Mouse (Mus musculus): ENCODE measurements around the gene Ap1s3. TPM values are rescaled to one million over a fixed set of nuclear protein-coding genes. Genes with fewer than 3 reads are reported as not detected.

The Ap1s3 gene
- total and polyA plus RNA-seq, 2 experiments: 0.92 to 2.3 TPM

DNA sequence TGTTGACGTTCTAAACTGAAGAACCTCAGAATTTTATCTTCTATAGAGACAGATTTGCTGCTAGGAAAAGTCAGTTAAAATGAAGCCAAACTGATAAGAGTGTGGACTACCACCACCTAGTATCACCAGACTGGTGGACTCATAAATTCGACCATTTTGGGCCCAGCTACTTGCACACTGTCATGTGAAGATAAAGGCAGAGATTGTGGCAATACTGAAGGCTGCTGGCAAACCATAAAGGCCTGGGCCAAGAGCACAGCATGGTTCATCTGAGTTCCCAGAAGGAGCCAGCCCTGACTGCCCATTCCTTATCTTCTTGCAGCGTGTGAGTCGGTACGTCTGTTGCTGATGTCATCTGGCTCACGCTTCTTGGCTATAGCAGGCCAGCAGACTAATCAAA lies 30.4 kb downstream of the Ap1s3 start:
- H3K79me2 ChIP-seq (ENCODE audit: control insufficient read depth, insufficient read depth, low read length): no peaks in the 10 kb centered on the region
- TF ChIP-seq CTCF (IDR thresholded peaks at IDR 0.05; ENCODE audit: low read depth, low read length) (no peak), POLR2A (IDR thresholded peaks at IDR 0.05; ENCODE audit: extremely low read depth, insufficient read depth, low read length) (no peak)
- no peak overlapping the region for H3K9ac ChIP-seq (ENCODE audit: low read depth, low read length)
- no peaks in the 10 kb centered on the region for H3K4me1 ChIP-seq (ENCODE audit: control insufficient read depth, insufficient read depth, low read length)
- no peaks in the 10 kb centered on the region for H3K36me3 ChIP-seq (ENCODE audit: control insufficient read depth, insufficient read depth, low read length)
- no peak overlapping the region for H3K27ac ChIP-seq (replicated peaks; ENCODE audit: insufficient read depth, low read depth, low read length)
- WGBS: 69% methylated on average over 6 of the region's 6 CpGs
- no peak overlapping the region for H3K4me3 ChIP-seq (ENCODE audit: insufficient read depth, low read depth, low read length)
- no peak for DNase-seq (ENCODE audit: extremely low read depth, low read depth, low spot score)
- H3K27me3 ChIP-seq (ENCODE audit: control insufficient read depth, insufficient read depth, low read length): no peaks in the 10 kb centered on the region

DNA sequence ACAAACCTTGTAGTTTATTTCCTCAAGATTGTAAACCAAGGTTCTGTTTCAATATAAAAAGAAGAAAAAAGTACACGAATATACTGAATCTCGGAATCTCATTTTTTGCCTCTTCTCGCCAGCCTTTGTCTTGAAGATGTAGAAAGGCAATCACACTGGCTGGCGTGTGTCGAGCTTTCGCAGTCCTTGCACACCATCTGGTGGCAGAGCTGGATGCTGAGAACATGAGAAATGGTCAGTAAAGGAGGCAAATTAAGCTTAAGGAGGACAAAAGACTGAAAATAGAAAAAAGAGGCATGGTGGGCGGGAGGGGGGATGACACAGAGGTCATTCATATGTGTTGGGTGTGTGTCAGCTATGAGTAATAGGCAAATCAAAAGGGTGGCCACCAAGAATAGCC lies 31.6 kb downstream of the Ap1s3 start:
- peak; percentile 15 for DNase-seq (ENCODE audit: extremely low read depth, low read depth, low spot score)

DNA sequence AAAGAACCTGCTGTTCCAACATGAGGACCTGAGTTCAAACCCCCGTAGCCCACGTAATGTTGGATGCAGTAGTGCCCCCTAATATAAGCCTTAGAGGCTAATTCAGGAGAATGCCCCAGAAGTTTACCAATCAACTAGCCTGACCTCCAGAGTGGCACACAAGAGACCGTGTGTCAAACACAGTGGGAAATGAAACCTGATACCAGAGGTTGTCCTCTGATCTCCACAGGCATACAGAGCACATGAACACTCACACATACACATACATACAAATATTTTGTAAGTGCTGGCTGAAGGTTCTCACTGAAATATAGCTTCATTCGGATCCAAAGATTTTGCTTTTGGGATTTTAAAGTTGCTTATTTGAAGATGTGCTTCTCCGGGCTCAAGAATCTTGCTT lies 32.1 kb downstream of the Ap1s3 start:
- DNase-seq (ENCODE audit: extremely low read depth, low read depth, low spot score): no peak
- WGBS: 78% methylated on average over 5 of the region's 5 CpGs
- H3K36me3 ChIP-seq (ENCODE audit: control insufficient read depth, insufficient read depth, low read length): no peaks in the 10 kb centered on the region
- H3K27ac ChIP-seq (replicated peaks; ENCODE audit: insufficient read depth, low read depth, low read length): no peak overlapping the region
- TF ChIP-seq POLR2A (IDR thresholded peaks at IDR 0.05; ENCODE audit: extremely low read depth, insufficient read depth, low read length) (no peak), CTCF (IDR thresholded peaks at IDR 0.05; ENCODE audit: low read depth, low read length) (no peak)
- no peak overlapping the region for H3K4me3 ChIP-seq (ENCODE audit: insufficient read depth, low read depth, low read length)
- no peaks in the 10 kb centered on the region for H3K27me3 ChIP-seq (ENCODE audit: control insufficient read depth, insufficient read depth, low read length)
- H3K79me2 ChIP-seq (ENCODE audit: control insufficient read depth, insufficient read depth, low read length): no peaks in the 10 kb centered on the region
- H3K9ac ChIP-seq (ENCODE audit: low read depth, low read length): no peak overlapping the region
- no peaks in the 10 kb centered on the region for H3K4me1 ChIP-seq (ENCODE audit: control insufficient read depth, insufficient read depth, low read length)

More for the DNA sequence above, 31.6 kb downstream of the Ap1s3 start:
- Histone ChIP-seq H3K4me1 (ENCODE audit: control insufficient read depth, insufficient read depth, low read length) (no peaks in the 10 kb centered on the region), H3K79me2 (ENCODE audit: control insufficient read depth, insufficient read depth, low read length) (no peaks in the 10 kb centered on the region), H3K36me3 (ENCODE audit: control insufficient read depth, insufficient read depth, low read length) (no peaks in the 10 kb centered on the region), H3K4me3 (ENCODE audit: insufficient read depth, low read depth, low read length) (no peak overlapping the region), H3K9ac (ENCODE audit: low read depth, low read length) (no peak overlapping the region), H3K27me3 (ENCODE audit: control insufficient read depth, insufficient read depth, low read length) (no peaks in the 10 kb centered on the region), H3K27ac (replicated peaks; ENCODE audit: insufficient read depth, low read depth, low read length) (no peak overlapping the region)
- TF ChIP-seq POLR2A (IDR thresholded peaks at IDR 0.05; ENCODE audit: extremely low read depth, insufficient read depth, low read length) (no peak), CTCF (IDR thresholded peaks at IDR 0.05; ENCODE audit: low read depth, low read length) (peak; percentile 70)
- WGBS: 83% methylated on average over 7 of the region's 7 CpGs

DNA sequence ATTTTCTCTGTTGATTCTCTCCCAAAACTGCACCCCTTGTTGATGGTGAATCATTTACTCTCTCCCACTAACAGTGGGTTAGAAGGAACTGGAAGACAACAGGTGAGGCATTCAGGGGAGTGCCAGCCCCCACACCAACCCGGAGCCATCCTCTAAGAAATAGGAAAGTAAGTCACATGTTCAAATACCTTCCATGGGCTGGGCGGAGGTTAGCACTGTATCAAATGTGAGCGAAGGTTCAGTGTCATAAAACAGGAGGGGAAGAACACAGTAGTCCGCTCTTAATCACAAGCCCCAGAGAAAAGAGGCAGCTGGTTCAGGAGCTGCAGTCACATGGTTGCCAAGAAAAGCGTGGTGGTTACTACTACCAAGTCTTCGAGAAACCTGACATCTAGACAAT lies 32.7 kb downstream of the Ap1s3 start:
- H3K27ac ChIP-seq (replicated peaks; ENCODE audit: insufficient read depth, low read depth, low read length): no peak overlapping the region
- DNase-seq (ENCODE audit: extremely low read depth, low read depth, low spot score): no peak
- H3K27me3 ChIP-seq (ENCODE audit: control insufficient read depth, insufficient read depth, low read length): no peaks in the 10 kb centered on the region
- no peaks in the 10 kb centered on the region for H3K79me2 ChIP-seq (ENCODE audit: control insufficient read depth, insufficient read depth, low read length)
- no peaks in the 10 kb centered on the region for H3K36me3 ChIP-seq (ENCODE audit: control insufficient read depth, insufficient read depth, low read length)
- no peak overlapping the region for H3K9ac ChIP-seq (ENCODE audit: low read depth, low read length)
- no peak overlapping the region for H3K4me3 ChIP-seq (ENCODE audit: insufficient read depth, low read depth, low read length)
- TF ChIP-seq CTCF (IDR thresholded peaks at IDR 0.05; ENCODE audit: low read depth, low read length) (no peak), POLR2A (IDR thresholded peaks at IDR 0.05; ENCODE audit: extremely low read depth, insufficient read depth, low read length) (no peak)
- 92% methylated on average over 6 of the region's 6 CpGs for whole genome bisulfite sequencing
- H3K4me1 ChIP-seq (ENCODE audit: control insufficient read depth, insufficient read depth, low read length): no peaks in the 10 kb centered on the region

DNA sequence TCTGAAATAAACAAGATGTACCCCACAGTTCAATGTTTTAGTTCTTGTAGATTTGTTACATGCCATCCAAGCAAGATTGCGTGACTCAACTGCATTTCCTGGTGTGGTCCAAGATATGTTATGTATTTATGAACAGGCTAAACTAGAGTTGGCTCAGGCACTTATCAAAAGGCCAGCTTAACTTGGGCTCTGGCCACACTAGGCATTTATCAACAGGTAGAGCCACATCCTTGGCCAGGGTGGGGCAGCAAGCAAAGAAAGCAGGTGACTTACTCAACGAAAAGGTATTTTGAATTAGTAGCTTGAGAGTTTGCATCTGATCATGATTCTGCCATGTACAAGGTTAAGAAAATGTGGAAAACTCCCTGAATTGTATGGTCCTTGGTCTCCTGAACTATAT lies 34.0 kb downstream of the Ap1s3 start:
- 88% methylated on average over 2 of the region's 2 CpGs for WGBS
- TF ChIP-seq POLR2A (IDR thresholded peaks at IDR 0.05; ENCODE audit: extremely low read depth, insufficient read depth, low read length) (no peak), CTCF (IDR thresholded peaks at IDR 0.05; ENCODE audit: low read depth, low read length) (no peak)
- H3K4me3 ChIP-seq (ENCODE audit: insufficient read depth, low read depth, low read length): no peak overlapping the region
- no peak for DNase-seq (ENCODE audit: extremely low read depth, low read depth, low spot score)
- no peak overlapping the region for H3K9ac ChIP-seq (ENCODE audit: low read depth, low read length)
- H3K27me3 ChIP-seq (ENCODE audit: control insufficient read depth, insufficient read depth, low read length): no peaks in the 10 kb centered on the region
- H3K79me2 ChIP-seq (ENCODE audit: control insufficient read depth, insufficient read depth, low read length): no peaks in the 10 kb centered on the region
- no peak overlapping the region for H3K27ac ChIP-seq (replicated peaks; ENCODE audit: insufficient read depth, low read depth, low read length)
- no peaks in the 10 kb centered on the region for H3K4me1 ChIP-seq (ENCODE audit: control insufficient read depth, insufficient read depth, low read length)
- H3K36me3 ChIP-seq (ENCODE audit: control insufficient read depth, insufficient read depth, low read length): no peaks in the 10 kb centered on the region

DNA sequence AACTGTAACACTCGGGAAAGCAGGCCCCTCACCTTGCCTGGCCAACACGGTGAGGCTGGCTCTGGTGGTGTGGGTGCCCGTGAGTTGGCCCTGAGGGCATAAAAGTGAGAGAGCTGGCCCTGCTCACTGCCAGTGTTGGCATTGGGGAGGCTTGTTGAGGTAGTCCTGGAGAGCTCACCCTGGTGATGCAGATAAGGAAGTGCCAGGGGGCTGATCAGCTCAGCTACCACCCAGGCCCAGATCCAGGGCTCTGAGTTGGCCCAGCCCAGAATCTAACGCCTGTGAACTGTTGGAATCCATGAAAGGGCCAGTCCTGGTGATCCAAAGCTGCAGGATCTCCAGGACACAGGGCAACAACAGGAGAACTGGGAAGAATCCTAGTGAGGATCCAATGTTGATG lies 40.3 kb downstream of the Ap1s3 start:
- Histone ChIP-seq H3K4me1 (ENCODE audit: control insufficient read depth, insufficient read depth, low read length) (no peaks in the 10 kb centered on the region), H3K27ac (replicated peaks; ENCODE audit: insufficient read depth, low read depth, low read length) (no peak overlapping the region), H3K27me3 (ENCODE audit: control insufficient read depth, insufficient read depth, low read length) (no peaks in the 10 kb centered on the region), H3K9ac (ENCODE audit: low read depth, low read length) (no peak overlapping the region), H3K4me3 (ENCODE audit: insufficient read depth, low read depth, low read length) (no peak overlapping the region), H3K36me3 (ENCODE audit: control insufficient read depth, insufficient read depth, low read length) (no peaks in the 10 kb centered on the region), H3K79me2 (ENCODE audit: control insufficient read depth, insufficient read depth, low read length) (no peaks in the 10 kb centered on the region)
- 90% methylated on average over 4 of the region's 4 CpGs for WGBS
- DNase-seq (ENCODE audit: extremely low read depth, low read depth, low spot score): no peak
- TF ChIP-seq POLR2A (IDR thresholded peaks at IDR 0.05; ENCODE audit: extremely low read depth, insufficient read depth, low read length) (no peak), CTCF (IDR thresholded peaks at IDR 0.05; ENCODE audit: low read depth, low read length) (no peak)
